Mouse (Mus musculus) erythroblast, adult 5-6 weeks (primary cell): Measurements from ENCODE around the gene Isl2. TPM values are rescaled to one million over a fixed set of nuclear protein-coding genes. Genes with fewer than 3 reads are reported as not detected.

ENCODE experiments used
- ATAC-seq: replicated peaks from 2 replicates; pipeline ENCODE4 v1.8.0; 2016; ENCODE audit warnings: moderate number of reproducible peaks, mild to moderate bottlenecking, moderate TSS enrichment, inconsistent platforms; ENCODE audit not compliant: poor library complexity, low FRiP score, severe bottlenecking
- total RNA-seq, 2 experiments: library from RNA; stranded (forward) in 1 of 2; stranded (reverse) in 1 of 2; fragments of 150-400 nt in 1 of 2; fragments of 200-764, 138-1000 nt in 1 of 2; gene quantifications; 2 replicates each; pipeline versions ENCODE4 v1.2.3 to v1.2.4; 2015 to 2017; ENCODE audit warnings: low replicate concordance in 2 of 2

Gene Isl2
- total RNA-seq, 2 experiments from 2014 or later: not detected

DNA sequence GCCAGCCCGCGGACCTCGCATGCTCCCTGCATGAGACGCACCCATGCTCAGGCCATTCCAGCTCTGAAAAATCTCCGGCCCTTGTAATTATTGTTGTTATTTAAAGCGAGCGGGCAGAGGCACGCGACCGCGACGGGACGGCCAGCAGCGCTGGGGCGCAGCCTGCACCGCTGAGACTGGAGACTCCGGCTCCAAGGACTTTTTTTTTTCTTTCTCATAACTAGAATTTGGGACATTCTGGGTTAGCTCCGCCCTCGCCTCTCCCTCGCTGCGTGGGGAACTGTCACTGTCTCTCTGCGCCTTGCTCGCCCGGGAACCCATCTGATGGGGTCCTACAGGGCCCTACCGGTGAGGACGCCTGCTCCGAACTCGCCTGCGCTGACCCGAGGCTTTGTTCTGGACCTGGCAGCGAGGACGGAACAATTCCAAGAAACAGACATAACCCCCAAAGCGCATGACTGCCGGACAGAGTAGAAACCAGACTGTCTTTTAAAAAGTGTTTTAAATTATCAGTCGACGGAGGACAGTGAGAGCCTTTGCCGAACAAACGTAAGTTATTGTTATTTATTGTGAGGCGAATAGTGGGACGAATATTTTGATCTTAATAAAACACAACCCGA is 7.2 kb downstream of the Isl2 start:
- ATAC-seq: no peak

DNA sequence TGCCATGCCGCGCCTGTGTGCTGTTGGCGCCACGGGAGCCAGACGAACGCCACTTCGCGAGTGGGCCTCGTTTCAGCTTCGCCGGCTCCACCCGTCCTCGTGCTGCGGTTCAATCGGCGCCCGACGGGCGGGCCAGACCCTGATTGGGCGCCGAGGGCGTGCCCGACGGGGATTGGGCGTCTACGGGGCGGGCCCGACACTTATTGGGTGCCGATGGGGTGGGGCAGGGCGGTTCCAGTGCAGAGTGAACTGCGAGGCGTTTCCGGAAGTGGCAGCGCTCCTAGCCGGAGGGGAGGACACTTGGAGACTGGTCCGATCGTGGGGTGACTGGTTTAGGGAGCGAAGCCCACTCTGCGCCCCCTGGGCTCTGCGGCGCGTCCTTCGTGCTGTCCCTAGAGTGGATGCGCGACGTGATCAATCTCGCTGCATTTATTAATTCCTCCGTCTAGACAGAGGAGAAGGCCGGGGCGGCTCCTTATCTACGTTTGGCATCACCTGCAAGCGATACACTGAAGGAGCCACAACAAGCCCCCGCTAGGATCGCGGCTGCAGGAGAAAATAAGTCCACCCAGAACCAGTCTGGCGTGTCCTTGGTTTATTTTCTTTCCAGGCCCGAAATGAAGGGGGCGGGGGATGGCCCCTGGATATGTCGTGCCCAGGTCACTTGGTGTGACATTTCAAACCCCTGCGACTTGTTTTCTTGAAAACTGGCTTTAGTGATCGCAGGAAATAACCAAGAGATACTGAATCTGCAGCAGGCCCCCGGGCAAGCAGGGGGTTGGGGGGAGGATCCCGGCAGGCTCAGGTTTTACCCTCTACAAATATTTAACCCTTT is 7.9 kb downstream of the Isl2 start:
- ATAC-seq: no peak

DNA sequence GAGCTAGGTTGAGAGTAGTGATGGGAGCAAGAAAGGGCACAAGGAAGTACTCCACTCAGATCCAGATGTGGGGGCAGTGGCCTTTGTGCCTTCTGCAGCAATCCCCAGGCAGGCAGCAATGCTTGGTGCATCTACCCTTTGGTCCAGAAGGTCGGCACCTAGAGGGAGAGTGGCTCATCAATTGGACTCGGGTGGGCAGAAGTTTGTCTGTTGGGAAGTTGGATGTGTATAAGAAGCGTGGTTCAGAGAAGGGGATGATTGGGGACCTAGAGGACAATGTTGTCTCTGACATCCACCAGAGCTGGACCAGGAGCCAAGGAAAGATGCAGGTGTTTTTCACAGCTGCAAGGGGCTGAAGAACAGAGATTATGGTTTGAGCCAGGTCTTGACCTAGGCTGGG is 10.4 kb downstream of the Isl2 start:
- ATAC-seq: no peak

DNA sequence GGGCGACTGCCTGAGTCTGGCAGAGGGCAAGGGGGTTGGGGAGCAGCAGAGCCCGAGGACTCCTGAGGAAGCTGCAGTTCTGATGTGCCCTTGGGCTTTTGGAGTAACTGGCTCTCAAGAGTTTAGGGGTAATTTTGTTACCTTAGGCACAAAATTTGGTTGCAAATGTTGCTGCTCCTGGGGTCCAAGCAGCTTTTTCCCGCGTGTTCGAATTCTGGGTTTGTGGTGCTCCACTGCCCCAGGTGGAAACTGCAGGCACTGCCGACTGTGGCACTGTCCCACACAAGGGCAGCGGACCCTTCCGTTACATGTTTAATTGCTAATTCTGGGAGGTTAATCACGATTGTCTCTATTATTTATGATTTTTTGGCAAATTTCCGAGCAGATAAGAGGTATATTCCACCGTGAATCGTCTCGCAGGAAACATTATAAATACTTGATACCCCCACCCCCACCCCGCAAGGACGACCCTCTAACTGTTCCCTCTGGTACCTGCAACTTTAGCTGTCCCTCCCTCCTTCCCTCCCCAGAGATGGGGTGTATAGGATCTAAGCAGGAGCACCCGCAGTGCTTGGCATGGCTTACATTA is 10.9 kb downstream of the Isl2 start:
- ATAC-seq: no peak

DNA sequence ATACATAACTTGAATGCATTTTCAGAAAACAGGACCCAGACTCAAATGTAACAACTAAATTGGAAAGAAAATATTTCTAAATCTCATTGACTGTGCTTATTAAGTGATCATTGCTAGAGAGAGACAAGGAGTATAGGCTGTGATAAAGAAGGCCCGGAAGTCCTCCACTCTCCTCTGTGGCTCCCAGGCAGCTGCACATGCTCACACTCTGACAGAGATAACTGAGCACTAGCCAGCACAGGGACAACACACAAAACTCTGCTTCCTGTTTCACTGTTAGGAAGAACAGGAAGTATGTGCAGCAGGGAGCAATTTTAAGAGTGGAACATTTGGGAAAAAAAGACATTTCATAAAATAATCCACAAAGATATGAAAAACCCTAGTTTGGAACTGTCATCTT is 16.5 kb downstream of the Isl2 start:
- ATAC-seq: no peak

DNA sequence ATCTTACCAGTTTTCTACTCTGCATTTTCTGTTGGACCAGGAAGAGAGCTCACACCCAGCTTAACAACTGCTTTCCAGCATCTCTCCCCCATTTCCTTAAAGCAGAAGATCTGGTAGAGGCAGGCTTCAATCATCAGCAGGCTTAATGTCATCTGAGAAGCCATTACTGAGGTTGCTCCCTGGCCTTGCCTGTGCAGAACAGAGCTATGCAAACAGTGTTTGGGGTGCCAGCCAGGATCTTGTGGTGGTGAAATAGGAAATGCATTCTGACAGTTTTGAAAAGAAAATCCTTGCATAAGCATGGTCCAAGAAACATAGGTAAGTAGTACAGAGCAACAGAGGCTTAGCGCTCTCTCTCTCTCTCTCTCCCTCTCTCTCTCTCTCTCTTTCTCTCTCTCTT is 22.5 kb downstream of the Isl2 start:
- ATAC-seq: no peak

DNA sequence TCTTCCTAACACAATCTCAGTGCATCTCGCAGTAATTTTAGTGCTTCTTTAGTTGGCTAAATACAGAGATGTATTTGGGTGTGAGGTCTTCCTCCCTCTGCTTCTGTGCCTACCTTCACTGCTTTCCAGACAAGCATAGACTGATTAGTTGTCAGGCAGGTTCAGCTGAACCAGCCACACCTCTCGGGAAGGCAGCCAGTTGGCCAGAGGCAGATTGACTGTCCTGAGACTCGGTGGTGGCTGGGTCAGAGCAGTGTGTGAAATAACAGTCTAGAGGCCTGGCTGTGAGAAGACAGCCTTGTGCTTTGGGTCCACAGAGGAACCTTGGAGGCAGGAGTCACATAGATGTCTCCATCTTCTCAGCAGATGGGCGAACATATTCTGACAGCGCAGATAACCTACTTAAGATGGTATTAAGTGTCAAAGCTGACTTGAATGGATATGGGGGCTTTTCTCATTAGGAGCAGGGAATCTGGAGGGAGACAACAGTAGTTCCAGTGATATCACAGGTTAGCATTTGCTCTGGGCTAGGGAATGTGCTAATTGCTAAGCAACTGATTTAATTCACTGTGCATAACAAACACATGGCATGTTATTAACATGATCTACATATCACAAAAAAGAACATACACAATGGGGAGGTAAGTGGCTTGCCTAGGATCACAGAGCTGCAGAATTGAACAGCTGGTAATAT is 30.1 kb downstream of the Isl2 start:
- ATAC-seq: no peak

DNA sequence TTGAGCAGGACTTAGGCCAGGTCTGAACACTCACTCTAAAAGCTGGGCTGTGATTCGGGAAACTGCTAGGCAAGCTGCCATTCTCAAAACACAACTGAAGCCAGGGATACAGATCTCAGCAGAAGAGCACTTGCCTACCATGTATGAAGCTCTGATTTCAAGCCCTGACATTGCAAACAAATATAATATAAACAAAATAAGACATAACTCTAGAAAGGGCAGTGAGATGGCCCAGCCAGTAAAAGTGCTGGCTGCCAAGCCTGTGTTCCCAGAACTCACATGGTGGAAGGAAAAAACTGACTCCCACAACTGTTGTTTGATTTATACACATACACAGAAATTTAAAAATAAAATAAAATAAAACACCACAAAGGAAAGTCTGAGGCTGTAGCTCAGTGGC is 32.6 kb downstream of the Isl2 start:
- no peak for ATAC-seq

DNA sequence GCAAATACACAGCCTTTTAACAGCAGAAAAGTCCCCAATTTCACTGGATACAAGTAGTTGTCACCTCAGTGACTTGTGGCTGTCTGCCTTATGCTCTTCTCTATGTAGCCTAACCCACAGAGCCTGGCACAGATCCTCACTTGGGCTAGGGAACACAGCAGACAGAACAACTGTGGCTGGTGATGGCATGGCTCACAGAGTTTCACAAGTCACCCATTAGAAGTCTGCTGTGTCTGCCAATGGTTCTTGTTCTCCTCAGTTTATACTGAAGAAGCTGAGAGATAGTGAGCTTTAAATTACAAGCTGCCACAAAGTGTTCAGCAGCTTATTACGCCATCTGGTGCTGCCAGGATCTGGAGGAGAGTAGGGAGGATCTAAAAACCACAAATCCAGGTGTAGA is 38.1 kb downstream of the Isl2 start:
- ATAC-seq: no peak

DNA sequence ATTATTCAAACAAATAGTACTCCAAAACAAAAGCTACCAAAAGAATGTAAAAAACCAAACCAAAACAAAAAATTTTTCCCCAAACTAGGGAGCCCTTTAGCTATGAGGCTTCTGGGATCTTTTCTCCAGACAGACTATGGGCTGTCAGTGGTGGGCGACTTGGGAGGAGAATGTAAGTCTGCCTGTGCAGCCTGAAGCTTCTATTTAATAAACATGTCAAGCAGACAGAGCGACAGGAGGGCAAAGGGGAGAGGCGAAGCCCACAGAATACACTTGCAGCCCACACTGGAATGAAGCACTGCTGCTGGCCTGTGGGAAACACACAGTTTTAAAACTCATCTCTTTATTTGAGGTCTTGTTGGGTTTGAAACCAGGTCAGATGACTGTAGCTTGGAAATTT is 42.9 kb downstream of the Isl2 start:
- no peak for ATAC-seq

DNA sequence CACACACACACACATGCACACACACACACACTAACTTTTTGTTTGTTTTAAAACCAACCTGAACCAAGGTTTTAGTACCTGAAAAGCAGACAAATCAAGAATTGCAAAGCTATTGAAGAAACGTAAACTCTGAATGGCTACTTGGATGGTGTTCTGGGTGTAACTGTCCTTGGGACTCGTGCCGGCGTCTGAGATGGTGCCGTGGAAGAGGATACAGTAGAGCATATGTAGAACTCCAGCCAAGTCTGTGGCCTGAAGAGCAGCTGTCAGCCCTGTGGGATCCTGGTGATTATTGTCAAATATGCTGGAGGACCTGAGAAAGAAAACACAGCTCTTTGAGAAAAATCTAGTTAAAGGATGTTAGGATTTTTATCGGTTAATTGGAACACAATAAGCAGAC is 47.7 kb downstream of the Isl2 start:
- ATAC-seq: no peak

Other genes with a start within 250 kb of the Isl2 start
- 2.1 TPM in 2 replicates for gene Nrg4, start 211.8 kb upstream of the Isl2 start, total RNA-seq (2015; ENCODE audit: low replicate concordance)
- gene Nrg4, start 211.8 kb upstream of the Isl2 start, total RNA-seq (2017; ENCODE audit: low replicate concordance): 1.7 and 2.4 TPM in 2 replicates
- gene Tmem266, start 211.8 kb upstream of the Isl2 start, total RNA-seq (2015; ENCODE audit: low replicate concordance): not detected in 2 replicates
- not detected in 2 replicates for gene Tmem266, start 211.8 kb upstream of the Isl2 start, total RNA-seq (2017; ENCODE audit: low replicate concordance)
- gene Etfa, start 26.4 kb upstream of the Isl2 start, total RNA-seq (2015; ENCODE audit: low replicate concordance): 37.2 and 39.2 TPM in 2 replicates
- 14.1 and 32.3 TPM in 2 replicates for gene Etfa, start 26.4 kb upstream of the Isl2 start, total RNA-seq (2017; ENCODE audit: low replicate concordance)